Mouse (Mus musculus): Measurements from ENCODE around the gene Spint2.

Spint2 gene

DNA sequence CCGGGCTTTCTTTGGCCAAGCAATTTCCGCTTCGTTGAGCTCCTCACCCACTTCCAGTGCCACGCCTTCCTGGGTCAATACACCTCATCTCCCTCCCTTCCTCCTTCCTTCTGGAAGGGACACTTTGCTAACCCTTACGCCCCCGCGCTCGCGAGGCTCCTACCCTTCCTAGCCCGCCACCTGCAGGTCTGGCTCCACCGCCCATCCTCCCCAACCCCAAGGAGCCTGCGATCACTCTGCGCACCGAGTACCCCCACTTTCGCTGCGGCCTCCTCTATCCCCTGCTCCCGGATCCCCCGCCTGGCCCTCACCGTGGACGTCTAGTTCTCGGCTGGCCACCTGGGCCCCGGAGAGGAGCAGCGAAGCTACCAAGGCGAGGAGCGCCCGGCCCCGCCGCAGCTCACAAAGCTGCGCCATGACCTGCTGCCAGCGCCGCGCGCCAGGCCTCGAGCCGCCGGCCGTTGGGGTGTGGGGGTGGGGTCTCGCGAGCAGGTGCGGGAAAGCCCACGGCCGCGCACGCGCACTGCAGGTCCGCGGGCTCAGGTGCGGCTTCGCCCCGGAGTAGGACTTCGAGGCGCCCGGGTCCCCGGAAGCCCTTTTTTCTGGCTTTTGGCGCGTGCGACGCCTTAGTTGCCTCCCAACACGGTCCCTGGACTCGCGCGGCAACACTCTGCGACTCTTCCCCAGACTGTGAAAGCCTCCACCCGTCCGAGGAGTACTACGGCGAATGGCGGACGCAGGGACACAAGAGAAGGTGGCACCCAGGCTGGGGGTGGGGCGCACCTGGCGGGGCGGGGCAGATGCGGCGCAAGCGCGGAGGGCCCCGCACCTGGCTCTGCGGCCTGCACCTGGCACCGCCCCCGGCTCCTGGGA lies at the start of gene Spint2:
Gene Spint2 (minus strand): TSS at position 712 of the 873 bp plus-strand sequence.
- peak; percentile 86 to 88 for DNase-seq (ENCODE audit: low spot score in 2 of 2)

GRCm38 (mm10) chr7:29328984-29329383 lies 47.3 kb upstream of the Spint2 start:
- no peak for DNase-seq (ENCODE audit: low spot score in 2 of 2)

DNA sequence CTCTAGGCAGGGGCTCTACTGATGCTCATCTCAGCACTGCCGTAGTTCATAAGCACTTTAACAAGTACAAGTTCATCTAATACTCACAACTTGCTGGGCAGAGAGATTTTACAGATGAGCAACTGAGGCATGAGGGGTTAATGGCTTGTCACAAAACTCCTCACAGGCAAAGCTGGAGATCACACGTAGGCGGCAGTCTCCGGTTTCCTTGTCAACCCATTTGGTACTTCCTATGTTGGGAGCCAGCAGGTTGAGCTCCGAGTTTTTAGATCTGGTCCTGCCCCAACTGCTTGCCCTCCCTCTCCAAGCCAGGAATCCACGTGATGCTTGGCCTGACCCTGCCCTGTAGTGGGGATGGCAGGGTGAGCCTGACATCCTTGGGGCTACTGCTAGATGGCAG lies 45.4 kb upstream of the Spint2 start:
- no peak for DNase-seq (ENCODE audit: low spot score in 2 of 2)

DNA sequence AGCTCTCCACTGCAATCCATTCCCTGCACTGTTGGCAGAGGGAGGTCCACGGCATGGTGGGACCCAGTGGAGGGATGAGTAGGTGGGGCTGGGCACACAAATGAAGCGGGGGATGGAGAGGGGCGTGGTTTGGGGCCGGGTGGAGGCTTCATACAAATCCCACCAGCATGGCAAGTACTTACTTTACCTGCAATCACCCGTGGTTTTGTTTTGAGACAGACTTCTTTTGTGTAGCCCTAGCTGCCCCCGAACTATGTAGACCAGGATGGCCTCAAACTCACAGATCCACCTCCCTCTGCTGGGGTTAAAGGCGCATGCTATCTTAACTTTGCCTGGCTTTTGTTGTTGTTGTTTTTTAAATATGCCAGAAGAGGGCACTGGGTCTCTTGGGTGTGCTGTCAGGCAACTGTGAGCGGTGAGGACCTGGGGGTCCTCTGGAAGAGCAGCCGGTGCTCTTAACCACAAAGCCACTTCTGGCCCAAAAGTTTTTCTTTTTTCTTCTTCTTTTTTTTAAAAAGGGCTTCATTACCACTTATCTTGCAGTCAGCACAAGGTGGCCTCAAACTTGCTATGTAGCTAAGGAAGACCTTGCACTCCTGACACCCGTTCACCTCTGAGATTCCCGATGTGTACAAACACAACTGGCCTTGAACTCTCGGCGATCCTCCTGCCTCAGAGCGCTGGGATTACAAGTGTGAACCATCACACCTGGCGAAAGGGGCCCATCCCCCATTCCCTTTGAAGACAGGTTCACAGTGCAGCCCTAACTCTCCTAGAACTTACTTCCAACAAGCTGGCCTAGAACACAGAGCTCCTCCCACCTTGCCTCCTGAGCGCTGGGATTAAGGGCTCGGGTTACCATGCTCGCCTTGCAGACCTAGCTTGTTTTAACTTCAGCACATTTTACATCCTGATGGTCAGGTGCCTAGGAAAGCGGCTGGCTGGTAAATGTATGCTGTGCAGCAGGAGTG lies 37.9 kb upstream of the Spint2 start:
- no peak for DNase-seq (ENCODE audit: low spot score in 2 of 2)

- peak in 1 of 2 experiments; percentile 54 for DNase-seq (ENCODE audit: low spot score in 2 of 2)
Observed at GRCm38 (mm10) chr7:29318115-29318911, 36.6 kb upstream of the Spint2 start.

GRCm38 (mm10) chr7:29317558-29317957 lies 35.8 kb upstream of the Spint2 start:
- no peak for DNase-seq (ENCODE audit: low spot score in 2 of 2)

DNA sequence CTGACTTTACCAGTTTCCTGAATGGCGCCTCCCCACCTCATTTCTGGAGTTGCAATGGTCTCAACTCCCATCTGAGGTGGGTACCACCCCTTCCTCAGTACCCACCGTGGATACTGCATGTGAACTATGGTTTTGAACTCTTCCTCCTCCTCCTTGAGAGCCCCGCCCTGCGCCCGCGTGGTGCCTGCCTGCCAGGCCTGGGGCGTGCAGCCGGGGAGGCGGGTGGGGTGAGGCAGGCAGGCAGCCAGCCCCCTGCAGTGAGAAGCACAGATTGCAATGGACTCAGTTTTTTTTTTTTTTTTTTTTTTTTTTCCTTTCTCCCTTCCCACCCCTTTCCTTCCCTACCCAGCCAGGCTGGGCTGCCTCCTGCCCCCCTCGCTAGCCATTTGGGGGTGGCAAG lies 35.3 kb upstream of the Spint2 start:
- DNase-seq (ENCODE audit: low spot score in 2 of 2): no peak

DNA sequence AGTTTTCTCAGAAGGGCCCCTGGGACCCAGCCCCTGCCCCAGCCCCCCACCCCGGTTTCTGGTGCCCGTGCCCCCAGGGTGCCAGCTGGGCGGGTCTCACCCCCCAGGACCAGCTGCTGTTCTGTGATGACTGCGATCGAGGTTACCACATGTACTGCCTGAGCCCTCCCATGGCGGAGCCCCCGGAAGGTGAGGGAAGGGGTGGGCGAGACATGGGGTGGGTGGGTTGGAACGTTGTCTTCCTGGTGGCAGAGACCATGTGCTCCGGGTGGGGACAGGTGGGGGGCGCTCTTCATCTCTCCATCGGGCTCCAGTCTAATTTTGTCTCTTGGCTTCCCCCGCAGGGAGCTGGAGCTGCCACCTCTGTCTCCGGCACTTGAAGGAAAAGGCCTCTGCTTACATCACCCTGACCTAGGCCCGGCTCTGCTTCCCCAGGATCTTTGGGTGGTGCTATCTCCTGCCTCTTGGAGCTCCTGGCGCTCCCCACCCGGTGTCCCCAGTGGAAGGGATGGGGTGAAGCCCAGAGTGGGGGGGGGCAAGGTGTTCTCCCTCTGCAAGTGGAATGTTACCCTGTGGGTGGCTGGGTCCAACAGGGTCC lies 34.5 kb upstream of the Spint2 start:
- DNase-seq (ENCODE audit: low spot score in 2 of 2): no peak

- DNase-seq (ENCODE audit: low spot score in 2 of 2): no peak
Observed at GRCm38 (mm10) chr7:29314844-29315628, 33.3 kb upstream of the Spint2 start.

- no peak for DNase-seq (ENCODE audit: low spot score in 2 of 2)
Observed at GRCm38 (mm10) chr7:29313572-29314261, 32.0 kb upstream of the Spint2 start.

GRCm38 (mm10) chr7:29313051-29313450 lies 31.3 kb upstream of the Spint2 start:
- DNase-seq (ENCODE audit: low spot score in 2 of 2): no peak

DNA sequence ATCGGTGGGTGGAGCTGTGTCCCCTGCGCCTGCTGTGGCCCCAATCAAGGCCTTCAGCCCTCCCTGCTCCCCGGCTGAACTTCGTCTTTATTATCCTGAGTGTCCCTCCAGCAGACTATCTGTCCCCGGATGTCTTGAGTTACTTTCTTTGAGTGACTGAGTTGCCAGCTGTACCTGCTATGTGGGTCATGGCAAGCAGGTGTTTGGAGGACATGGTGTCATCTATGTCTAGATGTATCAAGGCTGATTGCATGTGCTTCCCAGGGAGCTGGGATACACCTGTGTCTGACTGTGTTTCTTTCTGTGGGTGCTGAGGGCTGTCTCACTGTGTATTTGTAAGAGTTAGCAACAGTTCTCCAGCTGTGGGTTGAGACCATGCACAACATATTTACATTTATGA lies 28.0 kb upstream of the Spint2 start:
- DNase-seq (ENCODE audit: low spot score in 2 of 2): no peak

DNA sequence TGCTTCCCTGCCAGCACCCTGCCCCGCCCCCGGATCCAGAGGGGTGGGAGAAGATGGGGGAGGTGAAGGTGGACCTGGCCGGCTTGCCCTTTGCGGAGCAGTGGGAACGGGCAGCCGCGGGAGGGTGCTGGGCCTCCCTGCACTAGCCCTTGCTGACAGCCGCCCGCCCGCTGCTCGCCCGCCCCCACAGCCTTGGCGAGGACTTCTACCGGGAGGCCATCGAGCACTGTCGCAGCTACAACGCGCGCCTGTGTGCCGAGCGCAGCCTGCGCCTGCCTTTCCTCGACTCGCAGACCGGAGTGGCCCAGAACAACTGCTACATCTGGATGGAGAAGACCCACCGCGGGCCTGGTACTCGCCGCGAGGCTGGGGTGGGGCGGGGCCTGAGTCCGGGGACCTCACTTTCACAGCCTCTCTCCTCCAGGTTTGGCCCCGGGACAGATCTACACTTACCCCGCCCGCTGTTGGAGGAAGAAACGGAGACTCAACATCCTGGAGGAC lies 27.6 kb upstream of the Spint2 start:
- DNase-seq (ENCODE audit: low spot score in 2 of 2): no peak

DNA sequence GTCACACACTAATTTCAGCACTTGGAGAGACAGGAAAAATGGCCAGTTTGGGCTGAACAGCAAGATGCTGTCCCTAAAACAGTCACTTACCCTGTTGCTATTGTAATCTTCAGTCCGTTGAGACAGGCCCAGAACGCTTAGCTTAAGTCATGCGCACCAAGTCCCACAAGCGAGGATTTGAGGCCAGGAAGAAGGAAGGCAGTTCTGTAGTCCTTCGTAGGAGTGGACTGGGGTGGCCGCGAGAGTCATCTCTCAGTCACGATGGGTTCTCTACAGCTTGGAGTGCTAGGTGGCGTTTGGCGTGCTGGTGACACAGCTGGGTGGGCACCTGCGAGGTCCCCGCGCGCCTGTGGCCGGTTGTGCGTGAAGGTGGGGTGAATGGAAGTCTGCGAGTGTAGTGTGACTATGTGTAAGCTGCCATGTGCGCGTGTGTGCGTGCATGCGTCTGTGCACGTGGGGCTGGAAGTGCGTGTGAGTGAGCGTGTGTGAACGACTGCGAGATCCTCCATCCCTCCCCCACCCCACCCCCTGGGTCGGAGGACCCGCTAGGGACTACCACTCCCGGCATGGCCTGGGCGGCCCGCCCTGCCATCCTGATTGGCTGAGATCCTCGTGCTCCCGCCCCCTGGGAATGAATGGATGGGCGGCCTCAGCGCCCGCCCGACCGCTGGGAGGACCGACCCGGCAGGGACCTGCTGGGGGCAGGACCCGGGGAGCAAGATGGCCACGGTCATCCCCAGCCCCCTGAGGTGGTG lies 25.8 kb upstream of the Spint2 start:
- peak; percentile 80 to 88 for DNase-seq (ENCODE audit: low spot score in 2 of 2)

GRCm38 (mm10) chr7:29306619-29307018 lies 24.9 kb upstream of the Spint2 start:
- no peak for DNase-seq (ENCODE audit: low spot score in 2 of 2)

DNA sequence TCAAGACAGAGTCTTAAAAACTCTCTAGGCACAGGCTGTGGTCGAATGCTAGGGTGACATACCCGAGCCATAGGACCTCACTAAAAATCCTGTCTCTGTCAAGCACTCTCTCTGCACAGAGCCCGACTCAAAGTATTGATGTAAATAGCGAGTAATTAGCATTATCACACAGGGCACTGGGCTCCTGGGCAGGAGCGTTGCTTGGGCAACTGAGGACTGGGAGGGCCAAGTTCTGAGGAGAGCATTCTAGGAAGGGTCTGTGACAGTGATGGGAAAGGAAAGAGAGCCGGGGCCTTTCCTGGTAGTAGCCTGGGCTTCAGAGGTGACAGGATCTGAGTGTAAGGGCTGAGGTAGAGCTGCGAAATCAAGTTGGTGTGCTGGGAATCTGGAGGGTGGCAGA lies 24.4 kb upstream of the Spint2 start:
- DNase-seq (ENCODE audit: low spot score in 2 of 2): no peak

DNA sequence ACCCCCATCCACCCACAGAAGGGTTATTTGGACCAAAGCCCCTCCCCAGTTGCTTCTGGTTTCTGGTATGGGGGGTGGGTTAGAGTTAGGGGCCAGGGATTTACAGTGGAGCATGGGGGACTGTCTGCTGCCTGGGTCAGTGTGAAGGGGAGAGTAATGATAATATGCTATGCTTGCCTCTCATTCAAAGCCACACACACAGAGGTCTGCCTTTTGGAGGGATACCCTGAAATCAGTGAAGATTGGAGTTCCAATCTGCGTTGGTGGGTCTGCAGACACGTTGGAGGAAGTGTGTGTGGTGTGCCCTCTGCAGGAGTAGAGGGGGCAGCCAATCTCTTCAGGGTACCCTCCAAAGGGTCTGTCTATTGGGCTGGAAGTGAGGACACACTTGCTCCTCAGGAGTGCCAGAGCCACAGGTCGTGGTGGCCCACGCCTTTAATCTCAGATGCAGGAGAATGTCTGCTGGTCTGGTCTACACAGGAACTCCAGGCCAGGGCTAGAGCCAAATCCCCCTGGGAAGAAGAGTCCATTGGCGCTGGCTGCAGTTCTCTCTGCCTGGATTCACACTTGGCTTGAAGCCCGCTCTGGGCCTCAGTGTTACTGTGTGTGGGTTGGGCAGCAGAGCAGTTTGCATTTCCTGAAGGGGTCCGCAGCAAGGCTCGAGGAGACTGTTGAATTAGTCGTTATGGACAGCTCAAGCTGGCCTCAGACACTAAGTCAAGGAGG lies 23.7 kb upstream of the Spint2 start:
- no peak for DNase-seq (ENCODE audit: low spot score in 2 of 2)
